Mouse (Mus musculus): ENCODE results near the gene Numbl. TPM values are rescaled to one million over a fixed set of nuclear protein-coding genes. Genes with fewer than 3 reads are reported as not detected.
"Not testable (repeated sequence)": the region's sequence is repeated elsewhere in the genome, so short reads cannot be mapped to it uniquely, and the experiment has no call there.

The Numbl gene
- 1 to 10 TPM; 5.7 to 6.1 TPM for total RNA-seq (2021)

DNA sequence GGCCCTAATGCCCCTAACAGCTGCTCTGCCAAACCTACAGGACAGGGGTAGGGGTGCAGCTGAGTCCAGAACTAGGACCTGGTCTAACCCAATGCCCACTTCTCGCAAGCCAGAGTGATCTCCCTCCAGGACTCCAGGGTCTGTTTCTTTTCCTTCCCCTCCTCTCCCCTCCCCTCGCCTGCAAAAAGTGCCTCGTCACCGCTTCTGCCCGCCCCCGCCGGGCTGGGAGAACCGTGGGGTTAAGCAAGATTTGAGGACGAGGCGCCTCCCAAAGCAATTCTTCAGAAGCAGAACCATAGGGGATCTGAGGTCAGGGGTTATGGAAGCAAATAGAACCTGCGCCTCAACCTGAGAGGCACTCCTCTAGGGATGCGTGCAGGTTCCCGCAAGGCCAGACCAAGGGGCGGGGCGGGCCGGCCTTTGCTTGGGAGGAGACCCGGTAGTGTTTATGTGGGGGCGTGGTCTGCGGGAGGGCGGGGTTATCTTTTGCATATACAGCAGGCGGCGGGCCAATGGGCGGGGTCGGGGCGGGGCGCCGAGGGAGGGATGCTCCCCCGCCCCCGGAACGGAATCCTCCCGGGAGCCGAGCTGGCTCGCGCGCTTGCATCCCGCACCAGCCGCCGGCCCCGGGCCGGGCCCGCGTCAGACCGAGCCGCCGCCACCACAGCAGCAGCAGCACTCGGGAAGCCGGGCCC lies at the start of gene Numbl:
Numbl (plus strand) TSS at position 229 of the 695 bp plus-strand sequence.
- DNase-seq, result peak; percentile 92 to 93
- intact Hi-C loops (cut with DNase I), result loop anchor here (2.0 kb wide), 1 partner anchor 28 kb away; no protein-coding TSS in a partner anchor

DNA sequence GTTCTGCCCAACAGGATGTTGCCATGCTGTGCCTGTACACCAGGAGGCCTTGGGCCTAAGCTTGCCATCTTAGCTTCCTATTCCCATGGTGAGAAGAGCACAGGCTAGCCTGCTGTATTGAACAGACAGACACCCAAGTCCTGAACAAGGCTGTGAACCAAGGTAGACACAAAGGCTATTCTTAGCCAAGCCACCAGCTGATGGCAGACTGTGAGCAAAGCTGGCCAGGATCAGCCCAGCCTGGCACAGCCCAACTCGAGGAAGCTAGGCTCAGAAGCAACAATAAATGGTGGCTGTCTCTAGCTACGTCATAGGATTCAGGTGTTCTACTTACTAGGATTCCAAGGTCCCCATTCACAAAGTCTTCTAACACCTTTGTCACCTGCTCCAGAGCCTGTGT lies 45.6 kb upstream of the Numbl start:
- intact Hi-C loops (cut with DNase I), result no loop called here
- DNase-seq, result no peak

GRCm38 (mm10) chr7:27218586-27218985 lies 39.6 kb upstream of the Numbl start:
- intact Hi-C loops (cut with DNase I), result no loop called here
- DNase-seq, result no peak

DNA sequence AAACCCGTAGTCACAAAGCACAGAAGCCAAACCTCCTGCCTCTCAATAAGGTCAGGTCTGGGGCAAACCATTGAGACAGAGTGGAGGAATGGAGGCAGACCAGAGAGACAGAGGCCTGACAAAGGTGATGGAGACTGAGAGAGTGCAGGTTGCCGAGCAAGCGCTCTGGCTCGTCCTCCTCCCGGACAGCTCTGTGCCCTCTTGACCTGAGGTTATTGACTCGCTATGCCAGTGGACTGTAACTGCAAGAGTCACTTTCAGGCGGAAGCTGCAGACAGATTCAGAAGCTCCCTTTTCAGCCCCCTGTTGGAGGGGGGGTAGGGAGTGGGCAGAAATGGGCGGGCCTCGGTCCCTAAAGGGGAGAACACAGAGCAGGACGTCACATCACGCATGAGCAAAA lies 38.3 kb upstream of the Numbl start:
- intact Hi-C loops (cut with DNase I), result no loop called here
- no peak for DNase-seq

- intact Hi-C loops (cut with DNase I), result no loop called here
- DNase-seq, result no peak
Measured at GRCm38 (mm10) chr7:27221939-27222338, 36.3 kb upstream of the Numbl start.

DNA sequence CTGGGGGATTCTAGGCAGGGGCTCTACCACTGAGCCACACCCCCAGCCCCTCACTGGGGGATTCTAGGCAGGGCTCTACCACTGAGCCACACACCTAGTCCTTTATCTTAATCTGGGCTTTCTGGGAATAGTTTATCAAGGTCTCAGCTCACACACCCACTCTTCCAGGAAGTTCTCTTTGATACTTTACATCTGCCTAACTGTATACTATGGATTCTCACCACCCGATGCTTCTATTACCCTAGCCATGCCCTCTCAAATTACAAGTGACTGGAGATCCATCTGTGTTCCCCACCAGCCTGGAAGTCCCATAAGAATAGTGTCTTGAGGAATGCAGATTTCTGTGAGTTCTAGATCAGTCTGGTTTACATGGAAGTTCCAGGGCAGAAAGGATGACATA lies 35.7 kb upstream of the Numbl start:
- intact Hi-C loops (cut with DNase I), result no loop called here
- no peak for DNase-seq

- peak in 1 of 2 experiments; percentile 22 for DNase-seq
- intact Hi-C loops (cut with DNase I), result no loop called here
Measured at GRCm38 (mm10) chr7:27224877-27225575, 33.2 kb upstream of the Numbl start.

DNA sequence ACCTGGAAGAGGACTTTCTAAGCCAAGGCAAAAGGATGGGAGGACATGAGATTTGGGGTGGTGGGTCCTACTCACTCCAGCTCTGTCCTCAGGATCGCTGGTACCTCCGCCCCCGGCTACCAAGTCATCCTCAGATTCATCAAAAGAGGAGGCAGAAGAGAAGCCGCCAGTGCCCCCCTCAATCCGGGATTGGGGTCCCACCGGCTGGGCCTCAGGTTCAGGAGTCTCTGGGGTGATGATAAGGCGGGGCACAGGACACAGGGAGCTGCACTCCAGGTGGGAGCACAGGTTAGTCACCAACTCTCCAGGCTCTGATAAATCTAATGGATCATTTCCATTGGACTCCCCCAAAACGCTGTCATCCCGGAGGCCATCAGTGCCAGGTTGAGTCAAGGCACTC lies 31.0 kb upstream of the Numbl start:
- intact Hi-C loops (cut with DNase I), result loop anchor here (2.0 kb wide), 1 partner anchor 30 kb away; the partner anchor contains the start of gene Snrpa
- no peak for DNase-seq

DNA sequence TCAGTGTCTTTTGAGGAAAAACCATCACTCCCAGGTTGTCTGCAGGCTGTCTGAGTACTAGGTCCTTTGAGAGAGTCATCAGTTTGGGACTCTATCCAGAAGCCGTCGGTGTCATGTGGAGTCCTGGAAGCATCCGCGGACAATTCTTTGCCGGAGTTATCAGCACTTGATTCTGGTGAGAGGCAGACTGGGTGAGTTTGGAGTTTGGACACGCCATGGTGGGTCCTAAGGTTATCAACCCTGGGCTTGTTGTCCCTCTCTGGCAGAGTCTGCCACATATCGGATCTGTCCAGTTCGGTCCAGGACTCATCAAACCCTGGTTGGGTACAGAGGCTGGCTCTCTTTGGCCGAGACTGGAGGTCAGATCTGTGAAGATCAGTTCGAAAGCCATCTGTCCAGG lies 30.6 kb upstream of the Numbl start:
- DNase-seq, result peak in 1 of 2 experiments; percentile 17
- intact Hi-C loops (cut with DNase I), result loop anchor here (2.0 kb wide), 1 partner anchor 31 kb away; the partner anchor contains the start of gene Snrpa

DNA sequence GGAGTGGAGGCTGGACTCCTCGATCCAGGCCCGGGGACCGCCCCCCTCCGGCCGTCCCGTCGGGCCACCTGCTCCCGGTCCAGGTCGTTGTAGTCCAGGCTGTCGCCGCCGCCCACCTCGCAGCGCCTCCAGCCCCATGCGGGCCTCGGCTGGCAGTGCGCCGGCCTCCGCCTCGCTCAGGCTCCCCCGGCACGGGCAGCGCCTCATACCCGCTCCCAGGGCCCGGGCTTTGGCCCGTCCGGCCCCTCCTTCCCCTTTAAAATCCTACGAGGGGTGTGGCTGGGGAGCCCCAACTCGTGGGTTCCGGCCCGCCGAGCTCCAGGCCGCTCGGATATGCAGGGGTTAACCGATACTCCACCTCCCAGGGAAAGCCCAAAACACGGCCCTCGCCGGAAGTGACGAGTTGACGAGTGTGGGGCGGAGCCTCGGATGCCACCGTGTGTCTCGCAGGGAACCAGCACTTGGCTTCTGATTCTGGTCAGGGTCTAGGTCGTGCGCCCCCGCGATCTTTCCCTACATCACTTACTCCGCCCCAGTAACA lies 29.9 kb upstream of the Numbl start, which contains the start of gene Itpkc:
Itpkc (minus strand) TSS at position 381 of the 541 bp plus-strand sequence.
- intact Hi-C loops (cut with DNase I), result no loop called here
- DNase-seq, result peak; percentile 88 to 91

DNA sequence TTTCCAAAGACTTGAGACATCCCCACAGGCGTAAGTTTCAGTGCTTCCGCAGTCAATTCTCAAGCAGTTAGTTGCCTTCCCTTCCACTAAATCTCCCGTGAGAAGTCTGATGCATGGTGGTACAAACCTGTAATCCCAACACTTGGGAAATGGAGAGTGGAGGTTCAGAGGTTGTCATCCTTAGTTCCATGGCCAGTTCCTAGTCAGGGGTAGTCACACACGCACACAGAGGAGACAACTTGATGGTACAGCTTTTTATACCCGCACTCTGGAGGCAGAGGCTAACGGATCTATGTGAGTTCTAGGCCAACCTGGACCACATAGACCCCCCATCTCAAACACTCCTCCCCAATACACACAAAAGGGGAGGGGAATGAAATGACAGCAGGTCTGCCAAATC lies 29.4 kb upstream of the Numbl start:
- no peak for DNase-seq
- intact Hi-C loops (cut with DNase I), result no loop called here

DNA sequence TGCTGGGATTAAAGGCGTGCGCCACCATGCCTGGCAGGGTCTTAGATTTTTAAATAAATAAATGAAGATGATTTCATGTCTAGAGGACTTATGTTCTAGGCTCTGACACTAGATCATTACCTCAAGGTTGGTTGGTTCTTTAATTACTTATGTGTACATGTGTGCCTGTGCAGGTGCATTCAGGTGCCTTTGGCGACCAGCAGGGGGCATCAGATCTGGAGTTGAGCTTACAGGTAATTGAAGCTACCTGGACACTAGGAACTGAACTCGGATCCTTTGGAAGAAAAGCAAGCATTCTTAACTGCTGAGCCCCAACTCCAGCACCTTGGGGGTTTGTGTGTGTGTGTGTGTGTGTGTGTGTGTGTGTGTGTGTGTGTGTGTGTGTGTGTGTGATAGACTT lies 27.5 kb upstream of the Numbl start:
- DNase-seq, result no peak
- intact Hi-C loops (cut with DNase I), result loop anchor here (2.0 kb wide), 1 partner anchor 28 kb away; the partner anchor contains the start of gene Numbl

GRCm38 (mm10) chr7:27231693-27232331 lies 26.4 kb upstream of the Numbl start:
- DNase-seq, result peak; percentile 38 to 54
- intact Hi-C loops (cut with DNase I), result loop anchor here (2.0 kb wide), 1 partner anchor 27 kb away; the partner anchor contains the start of gene Numbl

GRCm38 (mm10) chr7:27232781-27233281 lies 25.4 kb upstream of the Numbl start, which contains the start of gene Coq8b:
Coq8b (plus strand) TSS chr7:27233023.
- intact Hi-C loops (cut with DNase I), result no loop called here
- peak; percentile 90 to 92 for DNase-seq

GRCm38 (mm10) chr7:27233300-27233699 lies 24.9 kb upstream of the Numbl start:
- intact Hi-C loops (cut with DNase I), result no loop called here
- no peak for DNase-seq

- no peak for DNase-seq
- intact Hi-C loops (cut with DNase I), result no loop called here
Measured at GRCm38 (mm10) chr7:27235726-27236125, 22.5 kb upstream of the Numbl start.

DNA sequence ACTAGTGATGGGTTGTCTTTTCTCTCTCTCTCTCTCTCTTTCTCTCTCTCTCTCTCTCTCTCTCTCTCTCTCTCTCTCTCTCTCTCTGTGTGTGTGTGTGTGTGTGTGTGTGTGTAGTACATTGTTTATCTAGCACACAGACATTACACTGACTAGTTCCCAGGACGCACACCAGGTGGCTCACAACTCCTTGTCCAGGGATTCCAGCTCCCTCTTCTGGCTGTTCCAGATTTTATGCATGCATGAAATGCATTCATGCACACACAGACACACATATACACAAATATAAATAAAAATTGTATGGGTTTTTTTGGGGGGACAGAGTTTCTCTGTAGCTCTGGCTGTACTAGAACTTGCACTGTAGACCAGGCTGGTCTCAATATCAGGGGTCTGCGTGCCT lies 20.7 kb upstream of the Numbl start:
- intact Hi-C loops (cut with DNase I), result no loop called here

DNA sequence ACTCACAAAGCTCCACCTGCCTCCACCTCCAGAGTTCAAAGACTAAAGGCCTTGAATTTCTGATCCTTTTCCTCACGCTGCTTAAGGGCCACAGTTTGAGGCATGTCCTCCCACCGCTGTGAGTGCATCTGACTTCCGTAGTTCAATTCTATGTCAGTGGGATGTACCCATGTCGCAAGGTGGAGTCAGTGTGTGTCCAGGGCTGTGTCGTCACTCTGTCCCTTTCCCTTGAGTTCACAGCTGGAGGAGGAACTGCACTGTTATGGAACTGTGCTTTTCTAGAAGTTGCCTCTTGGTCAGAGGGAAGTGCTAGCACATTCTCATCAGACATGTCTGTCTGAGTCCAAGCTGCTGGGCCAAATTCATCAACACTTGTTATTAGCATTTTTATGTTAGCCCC lies 19.7 kb upstream of the Numbl start:
- intact Hi-C loops (cut with DNase I), result no loop called here
- DNase-seq, result no peak

More for the DNA sequence above, 20.7 kb upstream of the Numbl start:
- DNase-seq, result no peak

- intact Hi-C loops (cut with DNase I), result no loop called here
- DNase-seq, result no peak
Measured at GRCm38 (mm10) chr7:27243211-27243610, 15.0 kb upstream of the Numbl start.

- DNase-seq; intact Hi-C loops (cut with DNase I): not testable (repeated sequence)
Measured at GRCm38 (mm10) chr7:27244088-27244487, 14.1 kb upstream of the Numbl start.

DNA sequence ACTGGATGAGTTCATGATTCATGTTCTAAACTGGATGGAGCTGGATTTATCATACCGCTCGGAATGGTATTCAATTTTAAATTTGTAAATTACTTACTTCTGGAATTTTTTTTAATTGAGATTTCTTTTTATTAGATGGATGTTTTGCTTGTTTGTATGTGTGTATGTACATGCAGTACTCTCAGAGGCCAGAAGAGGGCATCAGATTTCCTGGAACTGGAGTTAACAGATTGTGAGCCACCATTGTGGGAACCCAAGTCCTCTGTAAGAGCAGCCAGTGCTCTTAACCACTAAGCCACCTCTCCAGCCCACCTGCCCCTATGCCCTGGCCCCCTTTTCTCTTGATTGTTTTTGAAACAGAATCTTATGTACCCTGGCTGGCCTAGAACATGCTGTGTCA lies 9.1 kb upstream of the Numbl start:
- DNase-seq, result no peak
- intact Hi-C loops (cut with DNase I), result no loop called here

Data from heart, postnatal 36 days (tissue).